Mouse (Mus musculus): Measurements from ENCODE around the gene Cog8. TPM values are rescaled to one million over a fixed set of nuclear protein-coding genes. Genes with fewer than 3 reads are reported as not detected.

Cog8 gene
- polyA plus RNA-seq, 1 experiment from 2014 or later: 27.1 TPM

- WGBS: 95% methylated on average over 17 of the region's 17 CpGs
- H3K27me3 ChIP-seq (ENCODE audit: control insufficient read depth, insufficient read depth, low read length): no peaks in the 10 kb centered on the region
- H3K4me1 ChIP-seq (ENCODE audit: control insufficient read depth, insufficient read depth, low read length): no peaks in the 10 kb centered on the region
- no peak for ATAC-seq (ENCODE audit: insufficient read depth, low FRiP score)
- no peaks in the 10 kb centered on the region for H3K9me3 ChIP-seq (replicated peaks; ENCODE audit: control insufficient read depth, low read length)
- H3K9ac ChIP-seq (ENCODE audit: low read length): no peak overlapping the region
- no peak overlapping the region for H3K4me3 ChIP-seq (replicated peaks; ENCODE audit: low read length)
- H3K4me2 ChIP-seq (ENCODE audit: low read depth, low read length): no peak overlapping the region
- no peak overlapping the region for H3K27ac ChIP-seq (ENCODE audit: low read length)
- peaks cover 18% of the 10 kb centered on the region for H3K36me3 ChIP-seq (ENCODE audit: control insufficient read depth, insufficient read depth, low read length)
These were observed 28.9 kb upstream of the Cog8 start for GRCm38 (mm10) chr8:107085358-107085757.

GRCm38 (mm10) chr8:107076239-107076888 lies 19.9 kb upstream of the Cog8 start:
- H3K4me3 ChIP-seq (replicated peaks; ENCODE audit: low read length): no peak overlapping the region
- peak; percentile 51; the same call in 1 of the 2 replicates for ATAC-seq (ENCODE audit: insufficient read depth, low FRiP score)
- peaks cover 21% of the 10 kb centered on the region; the same call in 1 of the 2 replicates for H3K36me3 ChIP-seq (ENCODE audit: control insufficient read depth, insufficient read depth, low read length)
- 80% methylated on average over 7 of the region's 7 CpGs for WGBS
- no peak overlapping the region for H3K27ac ChIP-seq (ENCODE audit: low read length)
- H3K27me3 ChIP-seq (ENCODE audit: control insufficient read depth, insufficient read depth, low read length): no peaks in the 10 kb centered on the region
- H3K9me3 ChIP-seq (replicated peaks; ENCODE audit: control insufficient read depth, low read length): no peaks in the 10 kb centered on the region
- H3K4me2 ChIP-seq (ENCODE audit: low read depth, low read length): no peak overlapping the region
- H3K4me1 ChIP-seq (ENCODE audit: control insufficient read depth, insufficient read depth, low read length): no peaks in the 10 kb centered on the region
- no peak overlapping the region for H3K9ac ChIP-seq (ENCODE audit: low read length)

- no peak for ATAC-seq (ENCODE audit: insufficient read depth, low FRiP score)
- Histone ChIP-seq H3K9me3 (replicated peaks; ENCODE audit: control insufficient read depth, low read length) (no peaks in the 10 kb centered on the region), H3K4me2 (ENCODE audit: low read depth, low read length) (no peak overlapping the region), H3K36me3 (ENCODE audit: control insufficient read depth, insufficient read depth, low read length) (peaks cover 22% of the 10 kb centered on the region; the same call in 1 of the 2 replicates), H3K9ac (ENCODE audit: low read length) (no peak overlapping the region), H3K27me3 (ENCODE audit: control insufficient read depth, insufficient read depth, low read length) (no peaks in the 10 kb centered on the region), H3K4me3 (replicated peaks; ENCODE audit: low read length) (no peak overlapping the region), H3K27ac (ENCODE audit: low read length) (no peak overlapping the region), H3K4me1 (ENCODE audit: control insufficient read depth, insufficient read depth, low read length) (no peaks in the 10 kb centered on the region)
- WGBS: 85% methylated on average over 1 of the region's 1 CpGs
These were observed 17.6 kb upstream of the Cog8 start for GRCm38 (mm10) chr8:107074128-107074527.

- WGBS: 80% methylated on average over 4 of the region's 4 CpGs
These were observed 17.2 kb upstream of the Cog8 start for GRCm38 (mm10) chr8:107073706-107074105.

GRCm38 (mm10) chr8:107065511-107066496 lies 9.3 kb upstream of the Cog8 start, which contains the start of gene Tmed6:
TSS of gene Tmed6 (minus strand) at chr8:107065644.
- peak; percentile 74; the same call in 1 of the 2 replicates for ATAC-seq (ENCODE audit: insufficient read depth, low FRiP score)
- H3K4me1 ChIP-seq (ENCODE audit: control insufficient read depth, insufficient read depth, low read length): no peaks in the 10 kb centered on the region
- WGBS: 41% methylated on average over 17 of the region's 17 CpGs
- no peak within 1 kb of the TSS for H3K9ac ChIP-seq (ENCODE audit: low read length)
- no peaks in the 10 kb centered on the region for H3K9me3 ChIP-seq (replicated peaks; ENCODE audit: control insufficient read depth, low read length)
- H3K27ac ChIP-seq (ENCODE audit: low read length): no peak within 1 kb of the TSS
- H3K27me3 ChIP-seq (ENCODE audit: control insufficient read depth, insufficient read depth, low read length): no peaks in the 10 kb centered on the region
- H3K36me3 ChIP-seq (ENCODE audit: control insufficient read depth, insufficient read depth, low read length): 0 out of 2 replicates have a peak, but pooled peaks cover 2% of the 10 kb centered on the region
- no peak within 1 kb of the TSS for H3K4me2 ChIP-seq (ENCODE audit: low read depth, low read length)
- H3K4me3 ChIP-seq (replicated peaks; ENCODE audit: low read length): no peak within 1 kb of the TSS

More at GRCm38 (mm10) chr8:107073706-107074105, 17.2 kb upstream of the Cog8 start:
- H3K9ac ChIP-seq (ENCODE audit: low read length): no peak overlapping the region
- no peak overlapping the region for H3K4me2 ChIP-seq (ENCODE audit: low read depth, low read length)
- no peaks in the 10 kb centered on the region for H3K9me3 ChIP-seq (replicated peaks; ENCODE audit: control insufficient read depth, low read length)
- ATAC-seq (ENCODE audit: insufficient read depth, low FRiP score): no peak
- peaks cover 22% of the 10 kb centered on the region; the same call in 1 of the 2 replicates for H3K36me3 ChIP-seq (ENCODE audit: control insufficient read depth, insufficient read depth, low read length)
- H3K27ac ChIP-seq (ENCODE audit: low read length): no peak overlapping the region
- no peaks in the 10 kb centered on the region for H3K4me1 ChIP-seq (ENCODE audit: control insufficient read depth, insufficient read depth, low read length)
- H3K4me3 ChIP-seq (replicated peaks; ENCODE audit: low read length): no peak overlapping the region
- no peaks in the 10 kb centered on the region for H3K27me3 ChIP-seq (ENCODE audit: control insufficient read depth, insufficient read depth, low read length)

- H3K27ac ChIP-seq (ENCODE audit: low read length): no peak overlapping the region
- H3K27me3 ChIP-seq (ENCODE audit: control insufficient read depth, insufficient read depth, low read length): no peaks in the 10 kb centered on the region
- peaks cover 5% of the 10 kb centered on the region; the same call in 1 of the 2 replicates for H3K36me3 ChIP-seq (ENCODE audit: control insufficient read depth, insufficient read depth, low read length)
- peaks cover 4% of the 10 kb centered on the region for H3K4me1 ChIP-seq (ENCODE audit: control insufficient read depth, insufficient read depth, low read length)
- no peak overlapping the region for H3K4me3 ChIP-seq (replicated peaks; ENCODE audit: low read length)
- H3K4me2 ChIP-seq (ENCODE audit: low read depth, low read length): no peak overlapping the region
- ATAC-seq (ENCODE audit: insufficient read depth, low FRiP score): peak; percentile 53; the same call in 1 of the 2 replicates
- 73% methylated on average over 1 of the region's 1 CpGs for WGBS
- no peak overlapping the region for H3K9ac ChIP-seq (ENCODE audit: low read length)
- H3K9me3 ChIP-seq (replicated peaks; ENCODE audit: control insufficient read depth, low read length): no peaks in the 10 kb centered on the region
These were observed 6.1 kb upstream of the Cog8 start for GRCm38 (mm10) chr8:107062613-107063012.

- Histone ChIP-seq H3K4me2 (ENCODE audit: low read depth, low read length) (peak overlapping the region; percentile 86), H3K9ac (ENCODE audit: low read length) (peak overlapping the region; percentile 84), H3K4me1 (ENCODE audit: control insufficient read depth, insufficient read depth, low read length) (peaks cover 20% of the 10 kb centered on the region), H3K9me3 (replicated peaks; ENCODE audit: control insufficient read depth, low read length) (no peaks in the 10 kb centered on the region), H3K27me3 (ENCODE audit: control insufficient read depth, insufficient read depth, low read length) (no peaks in the 10 kb centered on the region), H3K27ac (ENCODE audit: low read length) (peak overlapping the region; percentile 1; the same call in 1 of the 2 replicates), H3K4me3 (replicated peaks; ENCODE audit: low read length) (peak overlapping the region; percentile 59), H3K36me3 (ENCODE audit: control insufficient read depth, insufficient read depth, low read length) (peaks cover 16% of the 10 kb centered on the region)
- WGBS: under 1% methylated on average over 33 of the region's 33 CpGs
- ATAC-seq (ENCODE audit: insufficient read depth, low FRiP score): peak; percentile 73
These were observed 482 bp upstream of the Cog8 start for GRCm38 (mm10) chr8:107056973-107057369.

GRCm38 (mm10) chr8:107052046-107052445 lies 4.4 kb downstream of the Cog8 start:
- H3K36me3 ChIP-seq (ENCODE audit: control insufficient read depth, insufficient read depth, low read length): peaks cover 12% of the 10 kb centered on the region
- no peak for ATAC-seq (ENCODE audit: insufficient read depth, low FRiP score)
- H3K27ac ChIP-seq (ENCODE audit: low read length): no peak overlapping the region
- H3K4me3 ChIP-seq (replicated peaks; ENCODE audit: low read length): no peak overlapping the region
- 96% methylated on average over 8 of the region's 8 CpGs for WGBS
- H3K4me2 ChIP-seq (ENCODE audit: low read depth, low read length): no peak overlapping the region
- peaks cover 16% of the 10 kb centered on the region for H3K4me1 ChIP-seq (ENCODE audit: control insufficient read depth, insufficient read depth, low read length)
- H3K9ac ChIP-seq (ENCODE audit: low read length): no peak overlapping the region
- no peaks in the 10 kb centered on the region for H3K9me3 ChIP-seq (replicated peaks; ENCODE audit: control insufficient read depth, low read length)
- no peaks in the 10 kb centered on the region for H3K27me3 ChIP-seq (ENCODE audit: control insufficient read depth, insufficient read depth, low read length)

All from stomach, embryonic 16.5 days (tissue).